ENCODE assay signal across 8 mouse cellular contexts in the genomic region with DNA sequence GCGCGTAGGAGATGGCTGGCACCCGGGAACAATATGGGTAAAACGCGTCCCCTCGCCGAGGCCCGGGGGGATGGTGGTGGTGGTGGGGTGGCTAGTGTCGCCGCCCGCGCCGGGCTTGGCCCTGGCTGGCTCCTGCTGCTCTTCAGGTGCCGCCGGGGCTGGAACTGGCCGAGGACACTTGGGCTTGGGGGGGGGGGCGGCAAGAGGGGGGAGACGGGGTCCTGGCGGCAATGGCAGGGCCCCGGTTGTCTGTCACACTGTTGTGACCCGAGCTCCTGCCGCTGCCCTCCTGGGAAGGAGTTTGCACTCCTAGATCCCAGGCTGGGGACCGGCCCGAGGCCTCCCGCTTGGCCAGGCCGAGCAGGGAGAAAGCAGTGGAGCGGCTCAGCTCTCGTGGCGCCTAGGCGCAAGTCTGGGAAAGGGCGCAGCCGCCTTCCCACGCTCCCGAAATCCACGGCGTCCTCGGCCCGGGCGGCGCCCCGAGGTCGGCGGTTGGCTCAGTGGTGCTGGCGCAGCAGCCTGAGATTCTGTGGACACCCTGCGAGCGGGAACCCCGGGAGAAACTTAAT. TPM values are rescaled to one million over a fixed set of nuclear protein-coding genes. Genes with fewer than 3 reads are reported as not detected.
DNase-seq lines count a peak whose midpoint lies in the region; ATAC-seq and TF ChIP-seq lines count a peak whose summit lies in the region.

No protein-coding gene starts in this region.

- peak; percentile 80 for ATAC-seq in forebrain, embryonic 11.5 days (replicated peaks; ENCODE audit: low FRiP score)
- peak; percentile 49 for ATAC-seq in heart, embryonic 14.5 days (ENCODE audit: insufficient number of reproducible peaks, insufficient read depth, low FRiP score, low read depth)
- peak; percentile 79 for ATAC-seq in kidney, postnatal 0 days (replicated peaks; ENCODE audit: low FRiP score, low read depth)
- no peak; the same call in 1 of the 2 replicates for ATAC-seq in liver, embryonic 16.5 days (ENCODE audit: low read depth)
- no peak for ATAC-seq in erythroid progenitor cell, adult 5-6 weeks (replicated peaks; ENCODE audit: low FRiP score, poor library complexity, severe bottlenecking)

- peak overlapping the region; percentile 59 for H3K4me3 ChIP-seq in ES-Bruce4 (ENCODE audit: low read depth, low read length)
- peak overlapping the region; percentile 45 for H3K4me3 ChIP-seq in forebrain, embryonic 11.5 days (ENCODE audit: low read depth, low read length)
- peak overlapping the region; percentile 63 to 94 for H3K4me3 ChIP-seq in heart, embryonic 14.5 days (ENCODE audit: control insufficient read depth in 1 of 2, insufficient read depth in 1 of 2, low read depth in 1 of 2, low read length in 2 of 2)
- H3K4me3 ChIP-seq in kidney, postnatal 0 days (replicated peaks; ENCODE audit: low read depth, low read length): peak overlapping the region; percentile 55
- peak overlapping the region; percentile 52 for H3K4me3 ChIP-seq in liver, embryonic 16.5 days (ENCODE audit: low read depth, low read length)

- H3K27me3 ChIP-seq in ES-Bruce4 (ENCODE audit: control insufficient read depth, insufficient read depth, low read length, poor library complexity, severe bottlenecking): peaks cover 10% of the 10 kb centered on the region
- H3K27me3 ChIP-seq in forebrain, embryonic 11.5 days (ENCODE audit: control insufficient read depth, insufficient read depth, low read length): peaks cover 32% of the 10 kb centered on the region
- peaks cover 3% of the 10 kb centered on the region; the same call in 1 of the 2 replicates for H3K27me3 ChIP-seq in heart, embryonic 14.5 days (ENCODE audit: control insufficient read depth, insufficient read depth, low read length)
- 0 out of 2 replicates have a peak, but pooled peaks cover 3% of the 10 kb centered on the region for H3K27me3 ChIP-seq in kidney, postnatal 0 days (ENCODE audit: insufficient read depth, low read length)
- peaks cover 38% of the 10 kb centered on the region for H3K27me3 ChIP-seq in liver, embryonic 16.5 days (ENCODE audit: control insufficient read depth, insufficient read depth, low read depth, low read length)

- no peak for TF ChIP-seq CTCF in ES-Bruce4 (IDR thresholded peaks at IDR 0.05; ENCODE audit: low read depth, low read length)
- no peak for TF ChIP-seq CTCF in kidney, postnatal 0 days (IDR thresholded peaks at IDR 0.05; ENCODE audit: low read depth)

- H3K27ac ChIP-seq in ES-Bruce4 (ENCODE audit: insufficient read depth, low read length): no peak overlapping the region
- no peak overlapping the region for H3K27ac ChIP-seq in forebrain, embryonic 11.5 days (ENCODE audit: low read depth, low read length)
- peak overlapping the region; percentile 79 to 90 for H3K27ac ChIP-seq in heart, embryonic 14.5 days (replicated peaks in 1 of 2; ENCODE audit: control insufficient read depth in 1 of 2, insufficient read depth in 1 of 2, low read depth in 2 of 2, low read length in 2 of 2)
- H3K27ac ChIP-seq in kidney, postnatal 0 days: peak overlapping the region; percentile 82
- H3K27ac ChIP-seq in liver, embryonic 16.5 days (ENCODE audit: low read length): no peak overlapping the region

- peak overlapping the region; percentile 74 for H3K9ac ChIP-seq in ES-Bruce4 (ENCODE audit: low read depth, poor library complexity, severe bottlenecking)
- peak overlapping the region; percentile 48 for H3K9ac ChIP-seq in forebrain, embryonic 11.5 days (ENCODE audit: low read length)
- peak overlapping the region; percentile 88 for H3K9ac ChIP-seq in heart, embryonic 14.5 days (ENCODE audit: low read length)
- H3K9ac ChIP-seq in kidney, postnatal 0 days (ENCODE audit: low read depth, low read length): peak overlapping the region; percentile 73
- H3K9ac ChIP-seq in liver, embryonic 16.5 days (ENCODE audit: low read depth, low read length): no peak overlapping the region

- no peaks in the 10 kb centered on the region for H3K9me3 ChIP-seq in ES-Bruce4 (replicated peaks; ENCODE audit: control insufficient read depth, insufficient read depth, low read length, poor library complexity, severe bottlenecking)
- no peaks in the 10 kb centered on the region for H3K9me3 ChIP-seq in forebrain, embryonic 11.5 days (ENCODE audit: control insufficient read depth, low read length)
- no peaks in the 10 kb centered on the region for H3K9me3 ChIP-seq in heart, embryonic 14.5 days (ENCODE audit: control insufficient read depth, low read length)
- H3K9me3 ChIP-seq in kidney, postnatal 0 days (replicated peaks; ENCODE audit: low read length): no peaks in the 10 kb centered on the region
- no peaks in the 10 kb centered on the region for H3K9me3 ChIP-seq in liver, embryonic 16.5 days (replicated peaks; ENCODE audit: control insufficient read depth, low read length)

- no peaks in the 10 kb centered on the region for H3K36me3 ChIP-seq in ES-Bruce4 (ENCODE audit: control insufficient read depth, insufficient read depth, low read length, poor library complexity, severe bottlenecking)
- no peaks in the 10 kb centered on the region for H3K36me3 ChIP-seq in forebrain, embryonic 11.5 days (ENCODE audit: control insufficient read depth, insufficient read depth, low read length)
- H3K36me3 ChIP-seq in heart, embryonic 14.5 days (ENCODE audit: control insufficient read depth, insufficient read depth, low read length): no peaks in the 10 kb centered on the region
- no peaks in the 10 kb centered on the region for H3K36me3 ChIP-seq in kidney, postnatal 0 days (ENCODE audit: insufficient read depth, low read length)
- no peaks in the 10 kb centered on the region for H3K36me3 ChIP-seq in liver, embryonic 16.5 days (ENCODE audit: control insufficient read depth, insufficient read depth)

- no peak for TF ChIP-seq EP300 in ES-Bruce4 (IDR thresholded peaks at IDR 0.05; ENCODE audit: insufficient read depth, low read depth, low read length)

- no peaks in the 10 kb centered on the region for H3K4me1 ChIP-seq in ES-Bruce4 (ENCODE audit: control insufficient read depth, insufficient read depth, low read length)
- H3K4me1 ChIP-seq in forebrain, embryonic 11.5 days (replicated peaks; ENCODE audit: control insufficient read depth, insufficient read depth, low read length): no peaks in the 10 kb centered on the region
- no peaks in the 10 kb centered on the region; a peak in 1 of 4 replicates for H3K4me1 ChIP-seq in heart, embryonic 14.5 days (ENCODE audit: control insufficient read depth in 2 of 2, insufficient read depth in 2 of 2, low read length in 2 of 2)
- H3K4me1 ChIP-seq in kidney, postnatal 0 days (replicated peaks; ENCODE audit: insufficient read depth, low read length): no peaks in the 10 kb centered on the region
- no peaks in the 10 kb centered on the region for H3K4me1 ChIP-seq in liver, embryonic 16.5 days (ENCODE audit: control insufficient read depth, low read depth, low read length)

- no peak for TF ChIP-seq POLR2A in ES-Bruce4 (IDR thresholded peaks at IDR 0.05; ENCODE audit: insufficient read depth, low read length)

- DNase-seq in adrenal gland, postnatal 36 days: peak; percentile 60 to 65
- DNase-seq in forebrain, embryonic 11.5 days (ENCODE audit: low spot score): peak; percentile 61
- DNase-seq in kidney, postnatal 0 days (ENCODE audit: low spot score): peak; percentile 34
- peak; percentile 48 for DNase-seq in ovary, postnatal 36 days (ENCODE audit: low spot score)

- 19% methylated on average over 34 of the region's 47 CpGs for WGBS in forebrain, embryonic 11.5 days
- 20% methylated on average over 33 of the region's 47 CpGs for WGBS in heart, embryonic 14.5 days
- 32% methylated on average over 33 of the region's 47 CpGs for WGBS in kidney, postnatal 0 days
- WGBS in liver, embryonic 16.5 days (ENCODE audit: insufficient replicate concordance): 34% methylated on average over 33 of the region's 47 CpGs

- peak overlapping the region; percentile 67 for H3K4me2 ChIP-seq in forebrain, embryonic 11.5 days (ENCODE audit: low read depth, low read length, severe bottlenecking)
- peak overlapping the region; percentile 62 for H3K4me2 ChIP-seq in heart, embryonic 14.5 days (ENCODE audit: low read length)
- peak overlapping the region; percentile 58 for H3K4me2 ChIP-seq in kidney, postnatal 0 days (ENCODE audit: low read length)
- H3K4me2 ChIP-seq in liver, embryonic 16.5 days (ENCODE audit: low read depth, low read length): peak overlapping the region; percentile 56

RNA-seq across cellular contexts. Expression of gene Mid2, which starts 0.9 kb away (rescaled TPM):
- polyA plus RNA-seq in ES-Bruce4 (2011; ENCODE audit: insufficient read depth, insufficient read length, low read depth, missing spikeins): 2.0 and 2.8 TPM in 2 replicates
- 10 to 100 TPM; 27.2 to 34.3 TPM for total RNA-seq in adrenal gland, postnatal 36 days (2021)
- 2.0 and 2.6 TPM in 2 replicates for polyA plus RNA-seq in forebrain, embryonic 11.5 days (2014; fragmentation: Nextera tagmentation; extraction: Ambion mirVana)
- 16.1 and 17.4 TPM in 2 replicates for polyA plus RNA-seq in heart, embryonic 14.5 days (2014; fragmentation: Nextera tagmentation; extraction: Ambion mirVana)
- polyA plus RNA-seq in kidney, postnatal 0 days (2015; fragmentation: Nextera tagmentation; extraction: Ambion mirVana): 5.6 and 5.9 TPM in 2 replicates
- polyA plus RNA-seq in liver, embryonic 16.5 days (2015; fragmentation: Nextera tagmentation; extraction: Ambion mirVana): 0.22 and 0.40 TPM in 2 replicates
- not detected in 2 replicates for total RNA-seq in erythroid progenitor cell, adult 5-6 weeks (2015; ENCODE audit: low replicate concordance)
- total RNA-seq in erythroid progenitor cell, adult 5-6 weeks (2017; ENCODE audit: low replicate concordance): 2.0 TPM in 1 of 2 replicates, not detected in the other

Comparison
In these comparisons a context has a peak if more than half of its experiments do, and no peak if none do; other contexts are left out.
1. H3K27ac ChIP-seq: peak in heart, embryonic 14.5 days (2 of 2) and kidney, postnatal 0 days (single experiment); none in ES-Bruce4 (single experiment), forebrain, embryonic 11.5 days (single experiment) and liver, embryonic 16.5 days (single experiment).
2. ATAC-seq: peak in forebrain, embryonic 11.5 days (single experiment), heart, embryonic 14.5 days (single experiment) and kidney, postnatal 0 days (single experiment); none in liver, embryonic 16.5 days (single experiment) and erythroid progenitor cell, adult 5-6 weeks (single experiment).
3. Peak in every context shown above with its lines, with median percentiles within 50 percentile points of each other: H3K4me3 ChIP-seq, DNase-seq and H3K4me2 ChIP-seq.